Mouse (Mus musculus) heart, adult 8-10 months (tissue): ENCODE data around the gene Treml1. TPM values are rescaled to one million over a fixed set of nuclear protein-coding genes. Genes with fewer than 3 reads are reported as not detected.
A peak's percentile ranks its signal among the peaks of the same experiment; 100 is the strongest.

Experiments used
- DNase-seq: peaks from one replicate; pipeline ENCODE4 v3.0.0; 2022; ENCODE audit warnings: low spot score
- total RNA-seq, 4 experiments: library from RNA; stranded (reverse); gene quantifications; 2 replicates each; pipeline ENCODE4 v1.2.4; 2022

Treml1 gene
- total RNA-seq, 4 experiments from 2014 or later: 0.28 to 1.3 (median 1.0) TPM

DNA sequence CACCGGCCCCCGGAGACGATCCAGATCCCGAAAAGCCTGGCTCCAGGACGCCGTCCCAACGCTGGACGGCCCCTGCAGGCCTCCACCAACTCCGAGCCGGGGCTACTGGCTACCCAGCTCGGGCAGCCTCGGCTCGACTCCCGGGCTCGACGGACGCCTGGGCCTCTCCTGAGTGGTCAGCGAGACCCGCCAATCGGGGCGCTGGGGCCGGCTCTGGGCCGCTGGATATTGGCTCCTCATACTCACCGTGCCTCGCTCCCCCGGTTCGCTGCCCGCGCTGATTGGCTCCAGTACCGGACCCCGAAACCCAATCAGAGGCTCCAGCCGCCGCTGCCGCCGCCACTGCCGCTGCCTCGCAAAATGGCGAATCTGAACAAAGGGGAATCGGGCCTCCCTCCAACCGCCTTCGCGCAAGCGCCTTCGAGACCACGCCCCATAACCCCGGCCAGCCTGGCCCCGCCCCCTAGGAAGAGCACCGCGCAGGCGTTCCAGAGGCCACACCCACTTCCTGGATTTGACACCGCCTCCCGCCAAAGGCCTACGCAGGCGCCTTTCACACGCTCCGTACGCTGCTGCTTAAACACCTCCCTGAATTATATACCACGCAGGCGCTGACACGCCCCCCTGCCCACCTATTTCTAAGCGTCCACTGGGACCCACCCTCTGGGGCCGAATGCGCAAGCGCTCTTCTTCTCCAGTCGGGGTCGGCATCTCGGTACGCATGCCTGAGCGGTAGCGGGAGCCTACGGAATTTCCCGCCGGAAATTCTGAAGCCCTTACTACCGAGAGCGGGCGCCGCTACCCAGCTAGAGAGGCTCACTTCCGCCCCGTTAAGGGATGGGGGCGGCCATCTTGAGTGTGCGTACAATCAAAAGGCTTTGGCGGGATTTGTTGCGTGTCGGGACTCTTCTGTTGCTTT is 49.9 kb downstream of the Treml1 start, which contains the start of the genes Nfya and Oard1:
TSS of gene Nfya (minus strand) at position 527 of the 919 bp plus-strand sequence.
TSS of gene Oard1 (plus strand) at position 635 of the 919 bp plus-strand sequence.
- peak; percentile 99 for DNase-seq

DNA sequence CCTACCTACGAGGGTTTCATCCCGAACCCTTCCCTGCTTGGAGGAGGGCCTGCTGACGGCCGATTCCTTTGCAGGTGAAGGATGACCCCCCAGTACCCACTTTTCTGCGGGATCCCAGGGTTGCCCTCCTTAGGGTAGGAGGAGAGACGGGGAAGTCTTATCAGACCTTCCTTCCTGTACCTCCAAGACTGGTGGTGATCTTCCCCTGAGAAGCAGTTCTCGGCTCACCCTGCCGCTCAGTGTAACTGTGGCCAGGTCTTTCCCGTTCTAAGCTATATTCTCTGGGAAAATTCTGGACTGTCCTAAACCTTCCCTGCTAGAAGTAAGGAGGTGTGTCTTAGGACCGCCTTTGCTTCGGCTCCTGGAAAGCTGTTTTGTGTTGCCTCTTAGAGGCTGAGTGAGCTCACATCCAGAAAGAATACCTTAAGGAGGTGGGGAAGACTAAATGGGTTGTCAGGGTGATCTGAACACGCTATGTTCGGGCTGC is 50.6 kb downstream of the Treml1 start:
- peak; percentile 40 for DNase-seq

DNA sequence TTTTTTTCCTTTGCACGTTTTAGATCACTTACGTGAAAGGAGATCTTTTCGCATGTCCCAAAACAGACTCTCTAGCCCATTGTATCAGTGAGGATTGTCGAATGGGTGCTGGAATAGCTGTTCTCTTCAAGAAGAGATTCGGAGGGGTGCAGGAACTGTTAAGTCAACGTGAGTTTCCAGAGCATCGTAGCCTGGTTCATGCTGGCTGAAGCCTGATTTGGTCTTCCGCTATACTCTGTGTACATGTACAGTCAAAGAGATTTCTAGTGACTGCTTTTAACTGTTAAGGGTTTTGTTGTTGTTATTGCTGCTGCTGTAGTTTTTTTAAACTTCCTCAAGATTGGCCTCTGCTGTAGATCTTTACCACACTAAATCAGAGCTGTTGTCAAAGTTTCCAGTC is 51.5 kb downstream of the Treml1 start:
- no peak for DNase-seq

DNA sequence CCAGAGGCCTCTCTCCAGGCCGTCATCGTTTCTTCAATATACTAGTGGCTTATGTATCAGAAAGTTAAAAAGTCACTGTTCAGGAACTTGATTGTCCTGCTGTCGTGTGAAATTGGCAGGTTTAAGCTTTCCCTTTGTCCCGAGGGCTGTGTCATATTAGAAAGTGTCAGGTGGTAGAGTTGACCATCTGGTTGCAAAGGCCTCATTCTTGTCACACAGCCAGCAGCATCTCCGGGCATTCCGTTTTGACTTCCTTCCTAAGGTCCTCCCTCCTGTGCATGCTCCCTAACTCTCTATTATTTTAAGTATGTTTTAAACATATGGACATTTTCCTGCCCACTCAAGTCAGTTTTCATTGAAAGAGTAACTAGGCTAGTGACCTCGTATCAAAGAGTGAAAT is 56.3 kb downstream of the Treml1 start:
- DNase-seq: no peak

Other genes starting within 250 kb of the Treml1 start
- gene 9830107B12Rik, start 213.6 kb upstream of the Treml1 start, total RNA-seq: not detected
- under 1 TPM in 1 of 4 experiments, not detected in 3; 0.40 TPM for gene A530064D06Rik, start 192.6 kb upstream of the Treml1 start, total RNA-seq
- under 1 TPM in 2 of 4 experiments, not detected in 2; 0.12 to 0.49 TPM for gene Trem1, start 127.1 kb upstream of the Treml1 start, total RNA-seq
- gene Trem3, start 112.1 kb upstream of the Treml1 start, total RNA-seq: not detected
- gene Treml4, start 95.6 kb upstream of the Treml1 start, total RNA-seq: under 1 TPM in 2 of 4 experiments, not detected in 2; 0.17 to 0.19 TPM
- gene Treml2, start 60.4 kb upstream of the Treml1 start, total RNA-seq: under 1 TPM; 0.56 to 0.82 (median 0.64) TPM
- gene B430306N03Rik, start 43.8 kb upstream of the Treml1 start, total RNA-seq: 1 to 10 TPM in 1 of 4 experiments, under 1 TPM in 3; 0.12 to 1.1 (median 0.16) TPM
- gene Trem2, start 13.5 kb upstream of the Treml1 start, total RNA-seq: 1 to 10 TPM; 1.2 to 3.0 (median 1.7) TPM
- 10 to 100 TPM; 10.8 to 19.7 (median 15.5) TPM for gene Nfya, start 50.0 kb downstream of the Treml1 start, total RNA-seq
- gene Oard1, start 50.1 kb downstream of the Treml1 start, total RNA-seq: 10 to 100 TPM; 16.3 to 24.2 (median 22.1) TPM
- gene Apobec2, start 73.0 kb downstream of the Treml1 start, total RNA-seq: 100 to 1,000 TPM; 239 to 263 (median 259) TPM
- not detected for gene Tspo2, start 91.6 kb downstream of the Treml1 start, total RNA-seq
- gene Unc5cl, start 95.0 kb downstream of the Treml1 start, total RNA-seq: not detected